Mouse (Mus musculus) C2C12 (cell line): ENCODE data around the gene Oxsm.

ENCODE experiments used
- CTCF ChIP-seq: IDR thresholded peaks from one replicate; pipeline ENCODE4 v1.5.1; 2011; ENCODE audit not compliant: control insufficient read depth, insufficient read depth, insufficient read length
- MYOG ChIP-seq: IDR thresholded peaks from one replicate; pipeline ENCODE4 v1.6.1; 2011; ENCODE audit not compliant: control insufficient read depth, insufficient read length; ENCODE audit errors: extremely low read depth
- USF1 ChIP-seq: IDR thresholded peaks from one replicate; pipeline ENCODE4 v1.6.1; 2011; ENCODE audit warnings: low read depth, mild to moderate bottlenecking, control low read depth, moderate library complexity

DNA sequence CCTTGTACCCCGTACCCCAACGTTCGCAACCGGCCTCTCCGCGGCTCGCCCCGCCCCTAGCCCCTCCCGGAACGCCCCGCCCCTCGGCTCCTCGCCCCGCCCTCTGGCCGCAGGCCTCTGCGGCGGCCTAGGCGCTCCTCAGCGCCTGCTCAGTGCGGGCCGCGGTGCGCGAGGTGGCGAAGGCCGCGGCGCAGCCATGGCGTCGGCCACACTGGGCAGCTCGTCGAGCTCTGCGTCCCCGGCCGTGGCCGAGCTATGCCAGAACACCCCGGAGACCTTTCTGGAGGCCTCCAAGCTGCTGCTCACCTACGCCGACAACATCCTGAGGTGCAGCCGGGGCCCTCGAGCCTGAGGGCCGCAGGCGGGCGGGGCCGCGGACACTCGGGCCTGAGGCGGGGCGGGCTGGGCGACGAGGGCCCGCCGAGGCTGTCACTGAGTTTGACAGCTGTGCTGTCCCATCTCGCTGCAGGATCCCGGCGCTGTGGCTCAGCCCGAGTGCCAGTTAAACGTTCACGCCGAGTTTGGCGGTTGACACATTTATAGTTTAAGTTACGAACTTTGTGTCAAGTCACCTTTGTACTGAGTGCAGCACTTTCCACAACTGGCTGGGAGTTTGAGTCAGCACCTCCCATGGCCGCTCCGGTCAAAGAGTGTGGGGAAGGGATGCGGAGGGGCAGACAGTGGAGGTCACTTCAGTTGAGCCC, at the start of gene Oxsm, which contains the start of gene Ngly1:
- TF ChIP-seq CTCF (no peak), USF1 (no peak), MYOG (no peak)
